Mouse (Mus musculus) lung, postnatal 0 days (tissue): ENCODE measurements around the gene Pus3. TPM values are rescaled to one million over a fixed set of nuclear protein-coding genes. Genes with fewer than 3 reads are reported as not detected.

ENCODE experiments used
- ATAC-seq: fragments of 200-750 bp; cut with Nextera tagmentation; 2 replicates; pipeline ENCODE4 v1.8.0; 2017; ENCODE audit warnings: moderate library complexity
- DNase-seq: peaks from one replicate; pipeline ENCODE4 v3.0.0-alpha.2; 2016; ENCODE audit warnings: low spot score
- H3K27ac ChIP-seq: fragments of 300-500 bp; sonication (generic); 2 replicates; pipeline ENCODE4 v1.5.1; 2014; ENCODE audit warnings: antibody characterized with exemption, mild to moderate bottlenecking, low read length, mixed read lengths
- H3K27me3 ChIP-seq: fragments of 300-500 bp; sonication (generic); replicated peaks from 2 replicates; pipeline ENCODE4 v1.6.1; 2014; ENCODE audit warnings: low read length, mixed read lengths; ENCODE audit not compliant: insufficient read depth
- H3K36me3 ChIP-seq: fragments of 300-500 bp; sonication (generic); 2 replicates; pipeline ENCODE4 v1.6.1; 2014; ENCODE audit warnings: low read length, mixed read lengths; ENCODE audit not compliant: insufficient read depth
- H3K4me1 ChIP-seq: fragments of 300-500 bp; sonication (generic); 2 replicates; pipeline ENCODE4 v1.6.1; 2014; ENCODE audit warnings: antibody characterized with exemption, low read depth, low read length, mixed read lengths; ENCODE audit not compliant: insufficient read depth
- H3K4me2 ChIP-seq: fragments of 300-500 bp; sonication (generic); replicated peaks from 2 replicates; pipeline ENCODE4 v1.6.1; 2014; ENCODE audit warnings: low read depth, mild to moderate bottlenecking, low read length, moderate library complexity, mixed read lengths
- H3K4me3 ChIP-seq: fragments of 300-500 bp; sonication (generic); 2 replicates; pipeline ENCODE4 v1.5.1; 2014; ENCODE audit warnings: low read depth, low read length
- H3K9ac ChIP-seq: fragments of 300-500 bp; sonication (generic); replicated peaks from 2 replicates; pipeline ENCODE4 v1.6.1; 2014; ENCODE audit warnings: low read depth, mild to moderate bottlenecking
- H3K9me3 ChIP-seq: fragments of 300-500 bp; sonication (generic); 2 replicates; pipeline ENCODE4 v1.6.1; 2016; ENCODE audit warnings: low read length, mixed read lengths
- CTCF ChIP-seq: IDR thresholded peaks from 2 replicates; pipeline ENCODE4 v1.5.1; 2016; ENCODE audit warnings: antibody characterized with exemption, mild to moderate bottlenecking
- EP300 ChIP-seq: IDR thresholded peaks from 2 replicates; pipeline ENCODE4 v1.6.1; 2016; ENCODE audit warnings: antibody characterized with exemption, mild to moderate bottlenecking, control low read depth
- WGBS: fragments of 180-500 bp; shearing (Covaris S2); extraction: QIAGEN DNeasy Blood & Tissue Kit; methylation state at CpG from one replicate; pipeline ENCODE4 v1.1.7; 2014; 5-methylcytosine and 5-hydroxymethylcytosine counted together
- polyA plus RNA-seq: library from polyadenylated mRNA; unstranded; fragments of >200 nt; fragmentation: Nextera tagmentation; extraction: Ambion mirVana; gene quantifications from 2 replicates; pipeline ENCODE4 v1.2.1, GENCODE M21; 2015

The Pus3 gene
- polyA plus RNA-seq, result 7.3 and 8.5 TPM in 2 replicates

- peak within 1 kb of the TSS; percentile 99 for H3K4me2 ChIP-seq
- no peaks in the 10 kb centered on the region for H3K9me3 ChIP-seq
- no peaks in the 10 kb centered on the region for H3K36me3 ChIP-seq
- peak within 1 kb of the TSS; percentile 70 for H3K4me3 ChIP-seq
- no peaks in the 10 kb centered on the region for H3K27me3 ChIP-seq
- no peak for TF ChIP-seq EP300
- peaks cover 14% of the 10 kb centered on the region; the same call in 1 of the 2 replicates for H3K4me1 ChIP-seq
- H3K9ac ChIP-seq, result peak within 1 kb of the TSS; percentile 44
- DNase-seq (no peak), ATAC-seq (peak; percentile 44)
- 0 out of 2 replicates have a peak within 1 kb of the TSS, but pooled peaks have one; percentile 32 for H3K27ac ChIP-seq
- WGBS, result 2% methylated on average over 42 of the region's 59 CpGs
Observed at GRCm38 (mm10) chr9:35558257-35559008, at the start of gene Pus3, which contains the start of gene Ddx25. TSS of gene Pus3 (plus strand) at chr9:35558595. TSS of gene Ddx25 (minus strand) at chr9:35558528.

- no peak for TF ChIP-seq CTCF
- no peak for TF ChIP-seq EP300
- no peaks in the 10 kb centered on the region for H3K4me1 ChIP-seq
Observed at GRCm38 (mm10) chr9:35513900-35514299, 44.5 kb upstream of the Pus3 start.

GRCm38 (mm10) chr9:35516182-35516581, 42.2 kb upstream of the Pus3 start:
- no peak for DNase-seq
- H3K4me3 ChIP-seq, result no peak overlapping the region
- no peak overlapping the region for H3K9ac ChIP-seq
- no peaks in the 10 kb centered on the region for H3K36me3 ChIP-seq
- TF ChIP-seq EP300 (no peak), CTCF (no peak)
- H3K9me3 ChIP-seq, result no peaks in the 10 kb centered on the region
- no peak for ATAC-seq
- WGBS, result 73% methylated on average over 5 of the region's 5 CpGs
- H3K4me2 ChIP-seq, result no peak overlapping the region
- H3K4me1 ChIP-seq, result no peaks in the 10 kb centered on the region
- no peaks in the 10 kb centered on the region for H3K27me3 ChIP-seq
- H3K27ac ChIP-seq, result no peak overlapping the region

More at GRCm38 (mm10) chr9:35513900-35514299, 44.5 kb upstream of the Pus3 start:
- DNase-seq (no peak), ATAC-seq (no peak)
- no peak overlapping the region for H3K9ac ChIP-seq
- H3K9me3 ChIP-seq, result no peaks in the 10 kb centered on the region
- no peak overlapping the region for H3K4me2 ChIP-seq
- no peak overlapping the region for H3K27ac ChIP-seq
- H3K36me3 ChIP-seq, result no peaks in the 10 kb centered on the region
- H3K4me3 ChIP-seq, result no peak overlapping the region
- WGBS, result 89% methylated on average over 4 of the region's 4 CpGs
- H3K27me3 ChIP-seq, result no peaks in the 10 kb centered on the region

GRCm38 (mm10) chr9:35516711-35517110, 41.7 kb upstream of the Pus3 start:
- Histone ChIP-seq H3K27ac (no peak overlapping the region), H3K4me1 (no peaks in the 10 kb centered on the region), H3K36me3 (no peaks in the 10 kb centered on the region), H3K9ac (no peak overlapping the region), H3K4me3 (no peak overlapping the region), H3K4me2 (no peak overlapping the region), H3K9me3 (no peaks in the 10 kb centered on the region), H3K27me3 (no peaks in the 10 kb centered on the region)
- WGBS, result 86% methylated on average over 16 of the region's 16 CpGs
- ATAC-seq, result no peak
- TF ChIP-seq EP300 (no peak), CTCF (no peak)
- no peak for DNase-seq

GRCm38 (mm10) chr9:35518169-35518568, 40.2 kb upstream of the Pus3 start, which contains the start of gene Gm1113:
TSS of gene Gm1113 (minus strand) at chr9:35518269.
- no peak within 1 kb of the TSS for H3K9ac ChIP-seq
- H3K36me3 ChIP-seq, result no peaks in the 10 kb centered on the region
- no peak within 1 kb of the TSS for H3K27ac ChIP-seq
- no peak within 1 kb of the TSS for H3K4me2 ChIP-seq
- no peak for ATAC-seq
- H3K4me3 ChIP-seq, result no peak within 1 kb of the TSS
- no peak for DNase-seq
- no peaks in the 10 kb centered on the region for H3K9me3 ChIP-seq
- WGBS, result 74% methylated on average over 3 of the region's 3 CpGs
- H3K4me1 ChIP-seq, result no peaks in the 10 kb centered on the region
- TF ChIP-seq EP300, result no peak
- TF ChIP-seq CTCF, result no peak
- no peaks in the 10 kb centered on the region for H3K27me3 ChIP-seq

GRCm38 (mm10) chr9:35520631-35521348, 37.6 kb upstream of the Pus3 start:
- WGBS, result 67% methylated on average over 6 of the region's 6 CpGs
- no peak for ATAC-seq
- H3K27me3 ChIP-seq, result no peaks in the 10 kb centered on the region

More at GRCm38 (mm10) chr9:35520631-35521348, 37.6 kb upstream of the Pus3 start:
- Histone ChIP-seq H3K36me3 (no peaks in the 10 kb centered on the region), H3K9me3 (no peaks in the 10 kb centered on the region), H3K4me3 (no peak overlapping the region), H3K4me2 (no peak overlapping the region), H3K27ac (no peak overlapping the region), H3K4me1 (no peaks in the 10 kb centered on the region), H3K9ac (no peak overlapping the region)
- TF ChIP-seq EP300 (no peak), CTCF (no peak)
- DNase-seq, result no peak
